Mouse (Mus musculus): Measurements from ENCODE around the gene Clec12b. TPM values are rescaled to one million over a fixed set of nuclear protein-coding genes. Genes with fewer than 3 reads are reported as not detected.

Gene Clec12b
- polyA plus RNA-seq, 1 experiment from 2014 or later: 0.27 TPM

- no peaks in the 10 kb centered on the region for H3K27me3 ChIP-seq (ENCODE audit: control insufficient read depth, insufficient read depth, low read length)
- H3K4me3 ChIP-seq (ENCODE audit: low read depth, low read length): no peak overlapping the region
- 69% methylated on average over 13 of the region's 13 CpGs for WGBS
- H3K36me3 ChIP-seq (ENCODE audit: control insufficient read depth, insufficient read depth, low read length): no peaks in the 10 kb centered on the region
- H3K27ac ChIP-seq (ENCODE audit: low read depth, low read length): no peak overlapping the region
- no peaks in the 10 kb centered on the region for H3K4me1 ChIP-seq (ENCODE audit: control insufficient read depth, insufficient read depth, low read length)
- ATAC-seq (ENCODE audit: low read depth): no peak
- no peak overlapping the region for H3K4me2 ChIP-seq (ENCODE audit: low read depth, low read length)
- no peaks in the 10 kb centered on the region for H3K9me3 ChIP-seq (ENCODE audit: control insufficient read depth, low read length)
- H3K9ac ChIP-seq (replicated peaks; ENCODE audit: low read depth, low read length): no peak overlapping the region
Measured at GRCm38 (mm10) chr6:129326568-129327150, 59.0 kb downstream of the Clec12b start.

DNA sequence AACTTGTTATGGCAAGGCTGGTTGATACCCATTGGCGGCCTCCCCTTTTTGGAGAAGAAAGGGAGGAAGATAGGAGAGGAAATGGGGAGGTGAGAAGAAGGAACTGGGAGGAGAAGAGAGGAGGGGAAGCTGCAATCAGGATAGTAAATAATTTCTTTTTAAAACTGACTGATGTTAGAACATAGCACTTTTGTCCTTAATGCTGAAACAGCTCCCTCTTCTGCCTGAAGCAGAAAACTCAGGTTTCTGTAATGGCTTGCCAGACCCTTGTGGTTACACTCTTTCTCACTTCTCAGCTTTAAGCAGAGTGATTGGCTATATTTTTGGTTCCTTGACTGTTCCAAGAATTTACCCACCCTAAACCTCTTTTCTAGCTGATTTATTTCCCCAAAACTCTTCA lies 59.7 kb downstream of the Clec12b start:
- 82% methylated on average over 1 of the region's 1 CpGs for WGBS
- no peak overlapping the region for H3K4me2 ChIP-seq (ENCODE audit: low read depth, low read length)
- no peak for ATAC-seq (ENCODE audit: low read depth)
- H3K4me1 ChIP-seq (ENCODE audit: control insufficient read depth, insufficient read depth, low read length): no peaks in the 10 kb centered on the region
- H3K27me3 ChIP-seq (ENCODE audit: control insufficient read depth, insufficient read depth, low read length): no peaks in the 10 kb centered on the region
- H3K9ac ChIP-seq (replicated peaks; ENCODE audit: low read depth, low read length): no peak overlapping the region
- H3K4me3 ChIP-seq (ENCODE audit: low read depth, low read length): no peak overlapping the region
- H3K27ac ChIP-seq (ENCODE audit: low read depth, low read length): no peak overlapping the region
- no peaks in the 10 kb centered on the region for H3K36me3 ChIP-seq (ENCODE audit: control insufficient read depth, insufficient read depth, low read length)
- no peaks in the 10 kb centered on the region for H3K9me3 ChIP-seq (ENCODE audit: control insufficient read depth, low read length)

Other genes with a start within 250 kb of the Clec12b start
- 0.30 TPM in 1 of 2 replicates, not detected in the other for gene Clec2d, start 205.3 kb downstream of the Clec12b start, polyA plus RNA-seq (2014; fragmentation: Nextera tagmentation; extraction: Ambion mirVana)
- not detected in 2 replicates for gene Cd69, start 110.4 kb downstream of the Clec12b start, polyA plus RNA-seq (2014; fragmentation: Nextera tagmentation; extraction: Ambion mirVana)
- gene 4922502D21Rik, start 54.1 kb downstream of the Clec12b start, polyA plus RNA-seq (2014; fragmentation: Nextera tagmentation; extraction: Ambion mirVana): not detected in 2 replicates
- gene Clec12a, start 43.2 kb downstream of the Clec12b start, polyA plus RNA-seq (2014; fragmentation: Nextera tagmentation; extraction: Ambion mirVana): 0.48 and 0.55 TPM in 2 replicates
- 0.54 and 0.88 TPM in 2 replicates for gene Clec1b, start 11.4 kb upstream of the Clec12b start, polyA plus RNA-seq (2014; fragmentation: Nextera tagmentation; extraction: Ambion mirVana)
- gene Clec9a, start 23.0 kb upstream of the Clec12b start, polyA plus RNA-seq (2014; fragmentation: Nextera tagmentation; extraction: Ambion mirVana): 0.10 and 0.17 TPM in 2 replicates
- 0.87 and 1.6 TPM in 2 replicates for gene Clec1a, start 66.1 kb upstream of the Clec12b start, polyA plus RNA-seq (2014; fragmentation: Nextera tagmentation; extraction: Ambion mirVana)
- gene Olr1, start 121.3 kb upstream of the Clec12b start, polyA plus RNA-seq (2014; fragmentation: Nextera tagmentation; extraction: Ambion mirVana): not detected in 2 replicates
- 0.33 TPM in 1 of 2 replicates, not detected in the other for gene Tmem52b, start 126.7 kb upstream of the Clec12b start, polyA plus RNA-seq (2014; fragmentation: Nextera tagmentation; extraction: Ambion mirVana)
- 60.2 and 60.6 TPM in 2 replicates for gene Gabarapl1, start 147.3 kb upstream of the Clec12b start, polyA plus RNA-seq (2014; fragmentation: Nextera tagmentation; extraction: Ambion mirVana)
- not detected in 2 replicates for gene Klre1, start 192.0 kb upstream of the Clec12b start, polyA plus RNA-seq (2014; fragmentation: Nextera tagmentation; extraction: Ambion mirVana)
- gene Klrd1, start 205.9 kb upstream of the Clec12b start, polyA plus RNA-seq (2014; fragmentation: Nextera tagmentation; extraction: Ambion mirVana): not detected in 2 replicates
- 0.19 and 0.43 TPM in 2 replicates for gene Klrk1, start 238.0 kb upstream of the Clec12b start, polyA plus RNA-seq (2014; fragmentation: Nextera tagmentation; extraction: Ambion mirVana)

Measured in neural tube, embryonic 14.5 days (tissue).